Mouse (Mus musculus) left cerebral cortex, adult 2 months (tissue): ENCODE measurements around the gene Ltbp1. TPM values are rescaled to one million over a fixed set of nuclear protein-coding genes. Genes with fewer than 3 reads are reported as not detected.

Experiments
- DNase-seq, 2 experiments: peaks; one replicate each; pipeline ENCODE4 v3.0.0; 2021 to 2022; ENCODE audit warnings: low spot score in 2 of 2, mixed read lengths in 1 of 2; ENCODE audit errors: extremely low spot score in 1 of 2
- H3K27ac ChIP-seq: fragments of 200-600 bp; 2 replicates; pipeline ENCODE4 v1.8.1; 2022
- H3K4me3 ChIP-seq: fragments of 200-600 bp; 2 replicates; pipeline ENCODE4 v1.8.1; 2022
- CTCF ChIP-seq: fragments of 200-600 bp; IDR thresholded peaks from 2 replicates; pipeline ENCODE4 v1.8.1; 2022; ENCODE audit warnings: antibody characterized with exemption, mild to moderate bottlenecking, moderate library complexity
- intact Hi-C: fragments of 180-260 bp; cut with DNase I; formaldehyde crosslinking; loops from one replicate; pipeline ENCODE4 v1.15.1; 2025
- total RNA-seq, 2 experiments: library from RNA; stranded (reverse); gene quantifications; 2 replicates each; pipeline ENCODE4 v1.2.3; 2021

The Ltbp1 gene
- total RNA-seq, 2 experiments from 2014 or later = 8.5 to 9.3 TPM

- Histone ChIP-seq H3K27ac (no peak overlapping the region), H3K4me3 (no peak overlapping the region)
- no peak for DNase-seq
- no peak for TF ChIP-seq CTCF
- intact Hi-C loops = no loop called here
Measured at GRCm38 (mm10) chr17:75254909-75255308, 249.5 kb downstream of the Ltbp1 start.

GRCm38 (mm10) chr17:75255967-75256366 is 250.6 kb downstream of the Ltbp1 start:
- DNase-seq = no peak
- intact Hi-C loops = no loop called here
- TF ChIP-seq CTCF = no peak
- H3K27ac ChIP-seq = no peak overlapping the region
- no peak overlapping the region for H3K4me3 ChIP-seq

- DNase-seq = no peak
- intact Hi-C loops = no loop called here
- Histone ChIP-seq H3K4me3 (no peak overlapping the region), H3K27ac (no peak overlapping the region)
- TF ChIP-seq CTCF = no peak
Measured at GRCm38 (mm10) chr17:75258427-75258826, 253.1 kb downstream of the Ltbp1 start.

DNA sequence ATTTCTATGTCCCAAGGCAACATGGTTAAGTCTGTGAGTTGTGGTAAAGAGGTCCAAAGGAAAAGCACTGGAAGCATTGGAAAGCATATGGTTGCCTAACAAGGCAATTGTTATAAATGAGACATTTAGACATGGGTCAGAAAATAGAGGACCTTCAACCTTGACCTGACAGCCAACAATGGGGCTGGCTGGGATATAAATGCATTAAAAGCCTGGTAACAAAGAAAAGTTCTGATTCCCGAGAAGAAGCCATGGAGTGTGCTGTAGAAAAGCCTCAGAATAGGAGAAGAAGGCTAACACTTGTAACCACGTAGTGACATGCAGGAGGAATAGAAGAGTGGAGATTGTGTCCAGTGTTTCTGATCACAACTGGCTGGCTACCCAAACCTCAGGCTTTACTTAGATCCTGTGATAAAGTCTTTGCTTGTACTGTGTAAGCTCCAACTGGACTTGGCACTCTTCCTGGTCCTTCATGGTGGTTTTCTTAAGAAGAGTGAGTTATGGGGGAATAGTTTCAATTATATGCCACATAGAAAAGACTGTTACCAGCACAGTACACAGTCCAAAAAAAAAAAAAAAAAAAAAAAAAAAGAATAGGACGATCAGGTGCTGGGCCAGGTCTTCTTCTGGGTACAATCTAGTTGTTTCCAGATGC is 258.1 kb downstream of the Ltbp1 start:
- no peak for DNase-seq
- Histone ChIP-seq H3K4me3 (no peak overlapping the region), H3K27ac (no peak overlapping the region)
- no peak for TF ChIP-seq CTCF
- intact Hi-C loops = no loop called here

GRCm38 (mm10) chr17:75268506-75268905 is 263.1 kb downstream of the Ltbp1 start:
- intact Hi-C loops = no loop called here
- no peak for TF ChIP-seq CTCF
- no peak overlapping the region for H3K4me3 ChIP-seq
- DNase-seq = no peak
- H3K27ac ChIP-seq = no peak overlapping the region

DNA sequence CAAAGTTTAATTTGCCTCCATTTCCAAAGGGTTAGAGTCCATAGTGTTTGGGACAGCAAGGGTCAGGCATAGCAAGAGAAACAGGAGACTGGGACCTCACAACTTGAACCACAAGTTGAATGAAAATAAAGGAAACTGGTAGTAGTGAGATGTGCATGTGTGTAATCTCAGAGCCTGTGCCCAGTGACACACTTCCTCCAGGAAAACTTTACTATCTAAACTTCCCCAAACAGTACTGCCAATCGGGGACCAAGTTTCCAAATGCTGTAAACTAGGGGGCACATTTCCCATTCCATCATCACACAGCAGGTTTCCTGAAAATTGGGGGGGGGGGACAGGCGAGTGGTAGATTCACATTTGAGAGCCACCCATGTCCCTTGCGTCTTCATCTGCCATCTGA is 267.1 kb downstream of the Ltbp1 start:
- no peak for TF ChIP-seq CTCF
- H3K4me3 ChIP-seq = no peak overlapping the region
- no peak overlapping the region for H3K27ac ChIP-seq
- intact Hi-C loops = no loop called here
- DNase-seq = no peak

GRCm38 (mm10) chr17:75273272-75273671 is 267.9 kb downstream of the Ltbp1 start:
- no peak for DNase-seq
- Histone ChIP-seq H3K4me3 (no peak overlapping the region), H3K27ac (no peak overlapping the region)
- intact Hi-C loops = no loop called here
- no peak for TF ChIP-seq CTCF

- intact Hi-C loops = no loop called here
- Histone ChIP-seq H3K27ac (no peak overlapping the region), H3K4me3 (no peak overlapping the region)
- no peak for TF ChIP-seq CTCF
- no peak for DNase-seq
Measured at GRCm38 (mm10) chr17:75275302-75275701, 269.9 kb downstream of the Ltbp1 start.

- intact Hi-C loops = no loop called here
- Histone ChIP-seq H3K4me3 (no peak overlapping the region), H3K27ac (no peak overlapping the region)
- DNase-seq = no peak
- no peak for TF ChIP-seq CTCF
Measured at GRCm38 (mm10) chr17:75278106-75278505, 272.7 kb downstream of the Ltbp1 start.

DNA sequence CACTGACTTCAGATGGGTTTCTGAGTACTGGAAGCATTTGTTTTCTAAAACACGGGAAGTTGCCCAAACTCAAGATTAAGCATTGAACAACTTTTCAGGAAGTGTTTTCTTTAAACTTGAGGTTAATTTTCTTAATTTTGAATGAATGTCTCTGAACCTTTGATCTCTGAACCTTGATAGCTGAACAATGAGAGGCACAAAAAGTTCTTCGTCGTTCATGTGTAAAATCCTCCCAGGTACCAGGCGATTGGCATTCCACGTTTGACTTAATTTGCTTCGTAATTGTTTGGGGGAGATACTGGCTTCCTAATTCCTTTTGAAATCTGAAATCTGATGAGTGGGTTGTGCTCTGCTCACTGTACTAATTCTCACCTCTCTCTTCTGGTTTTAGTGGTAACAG is 273.2 kb downstream of the Ltbp1 start:
- intact Hi-C loops = no loop called here
- TF ChIP-seq CTCF = no peak
- DNase-seq = no peak
- Histone ChIP-seq H3K27ac (no peak overlapping the region), H3K4me3 (no peak overlapping the region)

DNA sequence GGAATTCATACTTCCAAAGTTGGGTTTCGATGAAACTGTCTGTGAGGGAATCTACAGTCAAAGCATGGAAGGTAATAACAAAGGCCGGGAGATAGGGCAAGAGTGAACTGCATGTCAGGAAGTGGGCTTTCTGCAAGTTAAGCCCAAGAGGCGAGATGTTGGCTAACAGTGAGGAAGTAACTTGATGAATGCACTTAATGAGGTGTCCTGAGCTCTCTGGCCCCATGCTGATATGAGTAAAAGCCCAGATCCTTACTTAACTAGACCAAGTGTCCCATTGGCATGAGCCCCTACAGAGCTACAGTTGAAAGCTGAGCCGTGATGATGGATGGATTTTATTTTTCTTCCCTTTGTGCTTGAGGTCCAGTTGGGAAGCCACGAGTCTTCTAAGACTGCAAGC is 276.0 kb downstream of the Ltbp1 start:
- no peak for TF ChIP-seq CTCF
- Histone ChIP-seq H3K27ac (no peak overlapping the region), H3K4me3 (no peak overlapping the region)
- DNase-seq = no peak
- intact Hi-C loops = no loop called here

GRCm38 (mm10) chr17:75284876-75285708 is 279.7 kb downstream of the Ltbp1 start:
- no peak for DNase-seq
- Histone ChIP-seq H3K27ac (no peak overlapping the region), H3K4me3 (no peak overlapping the region)
- no peak for TF ChIP-seq CTCF
- intact Hi-C loops = no loop called here

DNA sequence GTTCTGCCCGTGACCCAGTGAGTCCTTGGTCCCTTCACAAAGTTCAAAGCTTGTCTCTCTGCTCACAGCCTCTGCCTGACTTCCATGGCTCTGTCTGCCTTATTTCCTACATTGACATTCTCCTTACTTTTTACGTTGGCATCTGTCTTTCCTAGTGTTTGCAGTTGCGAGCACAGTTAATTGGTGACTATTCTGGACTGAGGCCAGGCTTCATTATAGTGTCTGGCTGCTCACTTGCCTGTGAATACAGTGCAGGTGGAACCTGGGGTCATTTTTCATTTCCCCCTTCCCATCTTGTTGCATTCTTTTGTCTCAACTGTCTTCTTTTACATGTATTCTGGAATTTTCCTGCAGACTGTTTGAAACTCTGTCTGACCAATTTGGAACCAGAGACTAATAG is 287.6 kb downstream of the Ltbp1 start:
- intact Hi-C loops = no loop called here
- no peak for TF ChIP-seq CTCF
- no peak for DNase-seq

More for the DNA sequence above, 287.6 kb downstream of the Ltbp1 start:
- Histone ChIP-seq H3K4me3 (no peak overlapping the region), H3K27ac (no peak overlapping the region)
